Mouse (Mus musculus): ENCODE data around the gene Hipk1. TPM values are rescaled to one million over a fixed set of nuclear protein-coding genes. Genes with fewer than 3 reads are reported as not detected.

Hipk1 gene
- polyA plus RNA-seq (2015; fragmentation: Nextera tagmentation; extraction: Ambion mirVana): 6.4 and 6.9 TPM in 2 replicates

GRCm38 (mm10) chr3:103791230-103792110 lies at the start of gene Hipk1:
Hipk1 (minus strand) TSS chr3:103791563.

GRCm38 (mm10) chr3:103832426-103832825 lies 41.1 kb upstream of the Hipk1 start, which contains the start of gene Bcl2l15:
Bcl2l15 (plus strand) TSS chr3:103832601.

GRCm38 (mm10) chr3:103808891-103809798 lies 17.8 kb upstream of the Hipk1 start, which contains the start of the genes Dclre1b, Ap4b1 and Gm43064:
Dclre1b (minus strand) TSS chr3:103809444.
Ap4b1 (plus strand) TSS chr3:103809520.
Gm43064 (plus strand) TSS chr3:103809573.

GRCm38 (mm10) chr3:103739329-103739728 lies 52.0 kb downstream of the Hipk1 start, which contains the start of gene Gm10964:
Gm10964 (plus strand) TSS chr3:103739366.

GRCm38 (mm10) chr3:103737778-103738571 lies 53.4 kb downstream of the Hipk1 start, which contains the start of gene Olfml3:
Olfml3 (minus strand) TSS chr3:103738001.

Other genes starting within 250 kb of the Hipk1 start
- not detected in 2 replicates for gene Syt6, start 216.3 kb downstream of the Hipk1 start, polyA plus RNA-seq (2015; fragmentation: Nextera tagmentation; extraction: Ambion mirVana)
- 0.25 and 0.35 TPM in 2 replicates for gene Atg4a-ps, start 145.5 kb downstream of the Hipk1 start, polyA plus RNA-seq (2015; fragmentation: Nextera tagmentation; extraction: Ambion mirVana)
- gene Olfml3, start 53.6 kb downstream of the Hipk1 start, polyA plus RNA-seq (2015; fragmentation: Nextera tagmentation; extraction: Ambion mirVana): 31.1 and 31.7 TPM in 2 replicates
- not detected in 2 replicates for gene Gm10964, start 52.2 kb downstream of the Hipk1 start, polyA plus RNA-seq (2015; fragmentation: Nextera tagmentation; extraction: Ambion mirVana)
- gene Dclre1b, start 17.9 kb upstream of the Hipk1 start, polyA plus RNA-seq (2015; fragmentation: Nextera tagmentation; extraction: Ambion mirVana): 12.6 and 15.9 TPM in 2 replicates
- gene Ap4b1, start 18.0 kb upstream of the Hipk1 start, polyA plus RNA-seq (2015; fragmentation: Nextera tagmentation; extraction: Ambion mirVana): 13.3 and 14.0 TPM in 2 replicates
- 0.07 and 0.15 TPM in 2 replicates for gene Gm43064, start 18.0 kb upstream of the Hipk1 start, polyA plus RNA-seq (2015; fragmentation: Nextera tagmentation; extraction: Ambion mirVana)
- not detected in 2 replicates for gene Bcl2l15, start 41.0 kb upstream of the Hipk1 start, polyA plus RNA-seq (2015; fragmentation: Nextera tagmentation; extraction: Ambion mirVana)
- gene Ptpn22, start 68.2 kb upstream of the Hipk1 start, polyA plus RNA-seq (2015; fragmentation: Nextera tagmentation; extraction: Ambion mirVana): 0.49 and 0.53 TPM in 2 replicates
- 4.8 and 5.3 TPM in 2 replicates for gene Rsbn1, start 122.6 kb upstream of the Hipk1 start, polyA plus RNA-seq (2015; fragmentation: Nextera tagmentation; extraction: Ambion mirVana)
- gene Phtf1, start 176.5 kb upstream of the Hipk1 start, polyA plus RNA-seq (2015; fragmentation: Nextera tagmentation; extraction: Ambion mirVana): 10.3 and 12.5 TPM in 2 replicates

All from urinary bladder, postnatal 0 days (tissue).